Mouse (Mus musculus) gastrocnemius, adult 2 months (tissue): ENCODE measurements at regions not wholly inside any gene's neighbourhood (a gene's known extent, or its start where the extent isn't known, plus 50 kb on each side); places are given as distances from the start of the nearest gene placed in this dataset. TPM values are rescaled to one million over a fixed set of nuclear protein-coding genes. Genes with fewer than 3 reads are reported as not detected.
"Not testable (repeated sequence)": the region's sequence is repeated elsewhere in the genome, so short reads cannot be mapped to it uniquely, and the experiment has no call there.

ENCODE experiments used
- DNase-seq: peaks from one replicate; pipeline ENCODE4 v3.0.0; 2022
- H3K27ac ChIP-seq: fragments of 200-600 bp; 2 replicates; pipeline ENCODE4 v1.8.1; 2022; ENCODE audit warnings: mild to moderate bottlenecking
- H3K4me3 ChIP-seq: fragments of 200-600 bp; 2 replicates; pipeline ENCODE4 v1.8.1; 2022; ENCODE audit warnings: mild to moderate bottlenecking, moderate library complexity
- CTCF ChIP-seq: fragments of 200-600 bp; IDR thresholded peaks from 2 replicates; pipeline ENCODE4 v1.8.1; 2022; ENCODE audit warnings: antibody characterized with exemption, mild to moderate bottlenecking, moderate library complexity
- intact Hi-C: fragments of 180-260 bp; cut with DNase I; formaldehyde crosslinking; loops from one replicate; pipeline ENCODE4 v1.15.1; 2025
- microRNA-seq: library from miRNA; unstranded; fragments of <30 nt; microRNA quantifications from one replicate; pipeline ENCODE4 v1.2.0, GENCODE M21; 2021

- intact Hi-C loops, H3K27ac ChIP-seq, DNase-seq, H3K4me3 ChIP-seq: not testable (repeated sequence)
Observed at GRCm38 (mm10) chr6:69516226-69516625, 1275.8 kb downstream of the Rpia start.

DNA sequence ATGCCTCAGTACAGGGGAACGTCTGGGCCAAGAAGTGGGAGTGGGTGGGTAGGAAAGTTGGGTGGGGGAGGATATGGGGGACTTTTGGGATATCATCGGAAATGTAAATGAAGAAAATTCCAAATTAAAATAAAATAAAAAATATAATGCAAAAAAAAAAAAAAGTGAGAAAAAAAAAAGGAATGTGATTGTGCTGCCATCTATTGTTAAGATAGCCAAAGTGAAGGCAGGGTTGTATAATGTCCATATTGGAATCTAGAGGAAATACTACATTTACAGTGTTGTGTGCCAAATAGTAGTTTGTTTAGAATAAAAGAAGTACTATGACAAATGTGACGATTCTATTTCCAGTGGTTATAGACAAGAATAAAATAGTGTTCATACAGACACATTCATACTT lies 1284.0 kb downstream of the Rpia start:
- DNase-seq: no peak
- intact Hi-C loops: loop anchor here (10.0 kb wide), 1 partner anchor 177 kb away; no protein-coding TSS in a partner anchor
- Histone ChIP-seq H3K4me3 (no peak overlapping the region), H3K27ac (no peak overlapping the region)
- no peak for TF ChIP-seq CTCF

DNA sequence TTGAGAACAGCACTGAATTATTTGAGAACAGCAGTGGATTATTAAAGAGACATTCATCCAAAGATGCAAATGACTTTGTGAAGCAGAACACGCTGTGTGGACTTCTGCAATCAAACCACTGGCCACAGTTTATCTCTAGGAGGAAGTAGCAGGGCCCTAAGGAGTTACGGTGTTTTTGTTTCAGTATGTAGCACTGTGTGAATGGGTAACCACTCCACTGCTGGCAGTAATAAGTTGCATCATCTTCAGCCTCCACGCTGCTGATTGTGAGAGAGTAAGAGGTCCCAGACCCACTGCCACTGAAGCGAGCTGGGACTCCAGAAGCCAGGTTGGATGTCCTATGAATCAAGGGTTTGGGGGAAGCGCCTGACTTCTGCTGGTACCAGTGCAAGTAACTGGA lies 1292.0 kb downstream of the Rpia start:
- intact Hi-C loops: loop anchor here (10.0 kb wide), 1 partner anchor 185 kb away; no protein-coding TSS in a partner anchor
- H3K27ac ChIP-seq, DNase-seq, H3K4me3 ChIP-seq: not testable (repeated sequence)

Small RNAs in the stretch of these regions (microRNA-seq; reads per million reads assigned to microRNA genes)
- not detected for gene Gm47304
